Mouse (Mus musculus): ENCODE results near the gene Mst1r. TPM values are rescaled to one million over a fixed set of nuclear protein-coding genes. Genes with fewer than 3 reads are reported as not detected.

Gene Mst1r
- polyA plus RNA-seq, 1 experiment = 8.5 TPM

- peaks cover 9% of the 10 kb centered on the region; the same call in 1 of the 2 replicates for H3K36me3 ChIP-seq (ENCODE audit: control insufficient read depth, insufficient read depth, low read length)
- H3K4me1 ChIP-seq (replicated peaks; ENCODE audit: control insufficient read depth, insufficient read depth, low read length) = no peaks in the 10 kb centered on the region
- no peak overlapping the region for H3K27ac ChIP-seq (ENCODE audit: control insufficient read depth, insufficient read depth, low read length)
- TF ChIP-seq POLR2A (IDR thresholded peaks at IDR 0.05; ENCODE audit: control insufficient read depth, extremely low read depth, insufficient read depth, low read length, poor library complexity) (no peak), CTCF (IDR thresholded peaks at IDR 0.05; ENCODE audit: borderline replicate concordance, control insufficient read depth, extremely low read depth, insufficient read depth, low read length, poor library complexity) (no peak)
- WGBS = 58% methylated on average over 4 of the region's 4 CpGs
- H3K4me3 ChIP-seq (ENCODE audit: control insufficient read depth, insufficient read depth, low read length) = no peak overlapping the region
- no peak for DNase-seq
- no peaks in the 10 kb centered on the region for H3K27me3 ChIP-seq (ENCODE audit: control insufficient read depth, insufficient read depth, low read length)
Observed at GRCm38 (mm10) chr9:107960928-107961327, 54.3 kb downstream of the Mst1r start.

- Histone ChIP-seq H3K27me3 (ENCODE audit: control insufficient read depth, insufficient read depth, low read length) (no peaks in the 10 kb centered on the region), H3K36me3 (ENCODE audit: control insufficient read depth, insufficient read depth, low read length) (peaks cover 9% of the 10 kb centered on the region; the same call in 1 of the 2 replicates), H3K27ac (ENCODE audit: control insufficient read depth, insufficient read depth, low read length) (no peak overlapping the region), H3K4me1 (replicated peaks; ENCODE audit: control insufficient read depth, insufficient read depth, low read length) (no peaks in the 10 kb centered on the region), H3K4me3 (ENCODE audit: control insufficient read depth, insufficient read depth, low read length) (no peak overlapping the region)
- no peak for DNase-seq
- no peak for TF ChIP-seq POLR2A (IDR thresholded peaks at IDR 0.05; ENCODE audit: control insufficient read depth, extremely low read depth, insufficient read depth, low read length, poor library complexity)
- no peak for TF ChIP-seq CTCF (IDR thresholded peaks at IDR 0.05; ENCODE audit: borderline replicate concordance, control insufficient read depth, extremely low read depth, insufficient read depth, low read length, poor library complexity)
- 96% methylated on average over 10 of the region's 10 CpGs for WGBS
Observed at GRCm38 (mm10) chr9:107961351-107961762, 54.7 kb downstream of the Mst1r start.

- H3K36me3 ChIP-seq (ENCODE audit: control insufficient read depth, insufficient read depth, low read length) = peaks cover 9% of the 10 kb centered on the region; the same call in 1 of the 2 replicates
- DNase-seq = no peak
- no peak overlapping the region for H3K27ac ChIP-seq (ENCODE audit: control insufficient read depth, insufficient read depth, low read length)
- H3K27me3 ChIP-seq (ENCODE audit: control insufficient read depth, insufficient read depth, low read length) = no peaks in the 10 kb centered on the region
- TF ChIP-seq POLR2A (IDR thresholded peaks at IDR 0.05; ENCODE audit: control insufficient read depth, extremely low read depth, insufficient read depth, low read length, poor library complexity) (no peak), CTCF (IDR thresholded peaks at IDR 0.05; ENCODE audit: borderline replicate concordance, control insufficient read depth, extremely low read depth, insufficient read depth, low read length, poor library complexity) (no peak)
- H3K4me3 ChIP-seq (ENCODE audit: control insufficient read depth, insufficient read depth, low read length) = no peak overlapping the region
- 81% methylated on average over 5 of the region's 5 CpGs for WGBS
- no peaks in the 10 kb centered on the region for H3K4me1 ChIP-seq (replicated peaks; ENCODE audit: control insufficient read depth, insufficient read depth, low read length)
Observed at GRCm38 (mm10) chr9:107961881-107962280, 55.2 kb downstream of the Mst1r start.

GRCm38 (mm10) chr9:107962916-107963315 lies 56.2 kb downstream of the Mst1r start:
- no peaks in the 10 kb centered on the region; the same call in 1 of the 2 replicates for H3K36me3 ChIP-seq (ENCODE audit: control insufficient read depth, insufficient read depth, low read length)
- WGBS = 97% methylated on average over 9 of the region's 9 CpGs

GRCm38 (mm10) chr9:107963700-107964099 lies 57.0 kb downstream of the Mst1r start:
- DNase-seq = peak; percentile 66
- Histone ChIP-seq H3K4me3 (ENCODE audit: control insufficient read depth, insufficient read depth, low read length) (no peak overlapping the region), H3K27me3 (ENCODE audit: control insufficient read depth, insufficient read depth, low read length) (no peaks in the 10 kb centered on the region), H3K27ac (ENCODE audit: control insufficient read depth, insufficient read depth, low read length) (no peak overlapping the region), H3K4me1 (replicated peaks; ENCODE audit: control insufficient read depth, insufficient read depth, low read length) (no peaks in the 10 kb centered on the region), H3K36me3 (ENCODE audit: control insufficient read depth, insufficient read depth, low read length) (no peaks in the 10 kb centered on the region)
- WGBS = 17% methylated on average over 5 of the region's 5 CpGs
- TF ChIP-seq CTCF (IDR thresholded peaks at IDR 0.05; ENCODE audit: borderline replicate concordance, control insufficient read depth, extremely low read depth, insufficient read depth, low read length, poor library complexity) (peak; percentile 81; the same call in 1 of the 2 replicates), POLR2A (IDR thresholded peaks at IDR 0.05; ENCODE audit: control insufficient read depth, extremely low read depth, insufficient read depth, low read length, poor library complexity) (no peak)

More at GRCm38 (mm10) chr9:107962916-107963315, 56.2 kb downstream of the Mst1r start:
- TF ChIP-seq POLR2A (IDR thresholded peaks at IDR 0.05; ENCODE audit: control insufficient read depth, extremely low read depth, insufficient read depth, low read length, poor library complexity) (no peak), CTCF (IDR thresholded peaks at IDR 0.05; ENCODE audit: borderline replicate concordance, control insufficient read depth, extremely low read depth, insufficient read depth, low read length, poor library complexity) (no peak)
- no peak overlapping the region for H3K27ac ChIP-seq (ENCODE audit: control insufficient read depth, insufficient read depth, low read length)
- H3K4me3 ChIP-seq (ENCODE audit: control insufficient read depth, insufficient read depth, low read length) = no peak overlapping the region
- H3K27me3 ChIP-seq (ENCODE audit: control insufficient read depth, insufficient read depth, low read length) = no peaks in the 10 kb centered on the region
- no peak for DNase-seq
- no peaks in the 10 kb centered on the region for H3K4me1 ChIP-seq (replicated peaks; ENCODE audit: control insufficient read depth, insufficient read depth, low read length)

GRCm38 (mm10) chr9:107964681-107965080 lies 58.0 kb downstream of the Mst1r start:
- Histone ChIP-seq H3K4me1 (replicated peaks; ENCODE audit: control insufficient read depth, insufficient read depth, low read length) (no peaks in the 10 kb centered on the region), H3K4me3 (ENCODE audit: control insufficient read depth, insufficient read depth, low read length) (no peak overlapping the region), H3K27ac (ENCODE audit: control insufficient read depth, insufficient read depth, low read length) (no peak overlapping the region), H3K36me3 (ENCODE audit: control insufficient read depth, insufficient read depth, low read length) (no peaks in the 10 kb centered on the region), H3K27me3 (ENCODE audit: control insufficient read depth, insufficient read depth, low read length) (no peaks in the 10 kb centered on the region)
- TF ChIP-seq CTCF (IDR thresholded peaks at IDR 0.05; ENCODE audit: borderline replicate concordance, control insufficient read depth, extremely low read depth, insufficient read depth, low read length, poor library complexity) = no peak
- TF ChIP-seq POLR2A (IDR thresholded peaks at IDR 0.05; ENCODE audit: control insufficient read depth, extremely low read depth, insufficient read depth, low read length, poor library complexity) = no peak
- DNase-seq = no peak
- WGBS = 98% methylated on average over 9 of the region's 9 CpGs

GRCm38 (mm10) chr9:107966676-107967075 lies 60.0 kb downstream of the Mst1r start:
- peaks cover 2% of the 10 kb centered on the region; the same call in 1 of the 2 replicates for H3K4me1 ChIP-seq (replicated peaks; ENCODE audit: control insufficient read depth, insufficient read depth, low read length)
- H3K36me3 ChIP-seq (ENCODE audit: control insufficient read depth, insufficient read depth, low read length) = no peaks in the 10 kb centered on the region
- H3K27me3 ChIP-seq (ENCODE audit: control insufficient read depth, insufficient read depth, low read length) = no peaks in the 10 kb centered on the region
- H3K4me3 ChIP-seq (ENCODE audit: control insufficient read depth, insufficient read depth, low read length) = no peak overlapping the region
- TF ChIP-seq CTCF (IDR thresholded peaks at IDR 0.05; ENCODE audit: borderline replicate concordance, control insufficient read depth, extremely low read depth, insufficient read depth, low read length, poor library complexity) = no peak
- no peak for TF ChIP-seq POLR2A (IDR thresholded peaks at IDR 0.05; ENCODE audit: control insufficient read depth, extremely low read depth, insufficient read depth, low read length, poor library complexity)
- no peak overlapping the region for H3K27ac ChIP-seq (ENCODE audit: control insufficient read depth, insufficient read depth, low read length)
- 53% methylated on average over 10 of the region's 10 CpGs for WGBS
- no peak for DNase-seq
